9 mouse cellular contexts compared by ENCODE assay signal in genomic region chr16:29209605-29210411, GRCm38 (mm10). TPM values are rescaled to one million over a fixed set of nuclear protein-coding genes. Genes with fewer than 3 reads are reported as not detected.
DNase-seq lines count a peak whose midpoint lies in the region; ATAC-seq and TF ChIP-seq lines count a peak whose summit lies in the region.
"Had no signal": no experiment of that assay in that cellular context is flagged by ENCODE, and none has a peak within 500 bp of the region (broad histone marks: within the 10 kb centered on the region; RNA-seq: fewer than 3 reads in every experiment).

TSS of gene Hrasls (plus strand) at chr16:29209695.

- peak; percentile 44 for DNase-seq in R1 (ENCODE audit: low read depth, low spot score)
- peak; percentile 65 for DNase-seq in cerebellum, adult 8-10 months
- peak; percentile 38 to 51 for DNase-seq in heart, postnatal 36 days
- peak in 1 of 2 experiments; percentile 34 for DNase-seq in layer of hippocampus, adult 2 months (ENCODE audit: low spot score in 2 of 2)
- peak; percentile 47 for DNase-seq in lung, postnatal 10 days
- DNase-seq in right cerebral cortex, postnatal 25 days = peak; percentile 55
- no peak for DNase-seq in adipocyte (ENCODE audit: low spot score)

- peak within 1 kb of the TSS; percentile 88 for H3K27ac ChIP-seq in layer of hippocampus, adult 2 months

- TF ChIP-seq CTCF in layer of hippocampus, adult 2 months (conservative IDR thresholded peaks at IDR 0.05) = no peak

- peak; percentile 56 for ATAC-seq in frontal cortex, adult (ENCODE audit: low TSS enrichment)

- H3K4me3 ChIP-seq in layer of hippocampus, adult 2 months = peak within 1 kb of the TSS; percentile 65

- intact Hi-C loops in heart, postnatal 36 days (cut with DNase I) = loop anchor here (5.0 kb wide), 1 partner anchor 208 kb away; no protein-coding TSS in a partner anchor

RNA-seq across cellular contexts. Expression of gene Hrasls, which starts in this region (rescaled TPM):
- 10 to 100 TPM; 25.7 to 28.8 TPM for total RNA-seq in heart, postnatal 36 days (2021)
- total RNA-seq in layer of hippocampus, adult 2 months (2021) = 10 to 100 TPM; 10.8 to 12.8 TPM
- total RNA-seq: neutrophil, adult 5-6 weeks had no signal
